Mouse (Mus musculus) ovary, postnatal 14 days (tissue): ENCODE data around the gene Prr5.

Experiments used
- DNase-seq: peaks from one replicate; pipeline ENCODE4 v3.0.0; 2022; ENCODE audit warnings: low spot score

Prr5 gene

DNA sequence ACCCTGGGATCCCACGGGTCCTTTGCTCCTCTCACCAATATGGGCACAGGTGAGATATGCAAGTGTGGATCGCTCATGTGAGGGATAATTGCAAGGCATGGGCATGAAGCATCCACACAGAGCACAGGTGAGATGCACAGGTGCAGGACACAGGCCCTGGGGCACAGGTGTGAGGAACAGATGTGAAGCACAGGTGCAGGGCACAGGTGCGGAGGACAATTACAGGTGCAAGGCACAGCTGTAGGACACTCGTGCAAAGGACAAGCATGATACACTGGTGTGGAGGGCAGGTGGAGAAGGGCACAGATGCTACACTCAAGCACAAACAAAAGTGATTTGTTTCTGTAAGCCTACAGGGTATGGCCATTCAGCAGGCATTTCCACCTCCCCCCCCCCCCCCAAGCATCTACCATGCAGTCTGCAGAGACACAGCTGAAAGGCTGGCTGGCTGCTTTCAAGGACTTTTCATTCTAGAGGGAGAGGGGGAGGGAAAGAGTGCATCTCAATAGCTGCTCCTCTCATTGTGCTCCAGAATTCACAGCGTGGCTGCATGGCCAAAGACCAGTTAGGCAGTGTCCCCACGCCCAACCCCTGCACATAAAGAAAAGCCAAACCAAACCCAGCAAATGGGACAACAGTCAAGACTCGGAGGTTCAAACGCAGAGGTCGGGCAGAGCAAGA is 11.9 kb upstream of the Prr5 start:
- DNase-seq: no peak

DNA sequence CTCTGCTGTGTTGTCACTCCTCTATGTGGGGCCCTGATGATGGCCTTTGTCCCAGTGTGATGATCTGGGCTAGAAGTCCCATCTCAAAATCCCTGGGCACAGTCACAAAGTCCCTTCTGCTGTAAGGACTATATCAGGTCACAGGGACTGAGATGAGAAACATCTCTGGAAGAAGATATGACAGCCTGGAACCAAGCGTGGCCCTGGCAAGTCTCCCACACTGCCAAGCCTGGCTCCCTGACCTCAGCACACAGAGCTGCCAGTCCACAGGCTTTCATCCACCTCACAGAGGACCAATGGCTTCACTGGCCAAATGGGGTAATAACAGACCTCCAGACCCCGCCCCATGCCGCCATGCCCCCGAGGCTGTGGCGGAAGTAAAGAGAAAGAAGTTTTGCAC is 10.8 kb upstream of the Prr5 start:
- DNase-seq: no peak

DNA sequence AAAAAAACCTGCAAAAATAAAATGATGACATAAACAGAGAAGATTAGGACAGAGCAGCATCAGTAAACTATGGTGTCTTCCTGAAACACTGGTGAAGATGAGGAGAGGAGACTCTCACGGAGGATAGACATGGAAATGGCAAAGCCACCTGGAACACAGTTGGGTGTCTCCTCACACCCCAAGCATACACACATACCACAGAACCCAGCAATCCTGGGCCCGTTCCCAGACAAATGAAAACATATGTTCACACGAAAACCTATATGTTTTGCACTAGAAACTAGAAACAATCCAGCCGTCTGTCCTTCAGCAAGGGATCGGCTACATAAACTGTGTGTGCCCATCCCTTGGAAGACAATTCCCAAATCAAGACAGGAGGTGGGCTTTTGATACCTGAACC is 9.6 kb upstream of the Prr5 start:
- no peak for DNase-seq

DNA sequence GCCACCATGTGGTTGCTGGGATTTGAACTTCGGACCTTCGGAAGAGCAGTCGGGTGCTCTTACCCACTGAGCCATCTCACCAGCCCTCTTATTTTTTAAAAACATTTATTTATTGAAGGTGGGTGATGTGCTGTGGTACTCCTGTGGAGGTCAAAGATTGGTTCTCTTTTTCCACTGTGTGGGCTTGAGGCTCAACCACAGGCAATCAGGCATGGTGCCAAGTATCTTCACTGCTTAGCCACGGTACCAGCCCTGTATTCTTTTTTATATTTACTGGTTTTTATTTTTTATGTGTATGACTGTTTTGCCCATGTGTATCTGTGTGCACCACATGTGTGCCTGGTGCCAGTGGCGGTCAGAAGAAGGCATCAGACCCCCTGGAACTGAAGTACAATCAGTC is 8.1 kb upstream of the Prr5 start:
- DNase-seq: no peak

DNA sequence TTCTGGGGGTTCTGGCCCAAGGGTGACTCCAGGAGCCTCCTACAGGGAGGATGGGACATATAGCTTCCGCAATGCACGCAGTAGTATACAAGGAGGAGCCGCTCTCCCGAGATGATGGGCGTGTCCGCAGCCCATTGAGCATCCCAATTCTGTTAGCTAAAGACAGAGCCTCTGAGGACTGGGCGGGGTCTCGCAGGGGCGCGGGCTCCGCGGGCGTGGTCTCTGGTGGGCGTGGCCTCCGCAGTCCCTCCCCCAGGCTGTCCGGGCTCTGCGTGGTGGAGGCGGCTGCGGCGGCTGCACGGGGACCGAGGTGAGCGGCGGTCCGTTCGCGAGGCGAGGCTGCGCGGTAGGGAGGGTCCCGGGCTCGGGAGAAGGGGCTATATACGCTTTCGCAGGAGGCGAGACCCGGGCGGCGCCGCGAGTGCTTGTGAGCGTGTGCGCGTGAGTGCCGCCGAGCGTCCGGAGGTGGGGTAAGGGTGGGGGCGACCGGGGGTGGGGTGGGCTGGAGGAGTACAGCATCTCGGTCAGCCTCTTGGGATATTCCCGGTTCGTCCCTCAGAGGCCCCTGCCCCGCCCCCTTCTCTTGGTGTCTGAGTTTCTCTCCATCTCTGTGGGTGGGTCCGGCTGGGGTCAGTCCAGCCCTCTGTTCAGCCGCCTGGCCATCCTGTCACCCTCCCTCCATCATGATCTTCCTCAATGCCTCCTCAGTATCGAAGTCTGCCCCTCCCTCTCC is 6.3 kb upstream of the Prr5 start:
- DNase-seq: peak; percentile 73

DNA sequence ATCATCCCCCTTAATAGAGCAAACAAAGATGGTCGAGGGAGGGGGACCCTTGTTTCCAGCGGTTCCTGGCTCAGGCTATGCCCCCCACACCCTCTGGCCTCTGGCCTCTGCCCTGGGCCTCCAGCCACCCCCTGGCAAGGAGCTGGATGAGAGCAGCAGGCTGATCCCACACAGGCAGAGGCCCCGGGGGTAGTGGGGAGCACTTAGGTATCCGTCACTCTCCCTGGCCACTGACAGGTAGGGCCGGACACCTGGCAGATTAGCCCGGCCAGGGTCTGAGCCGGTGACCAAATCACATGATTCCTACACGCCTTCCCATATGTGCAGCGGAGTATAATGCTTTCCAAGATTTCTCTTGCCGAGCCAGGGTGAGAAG is 5.7 kb upstream of the Prr5 start:
- no peak for DNase-seq

DNA sequence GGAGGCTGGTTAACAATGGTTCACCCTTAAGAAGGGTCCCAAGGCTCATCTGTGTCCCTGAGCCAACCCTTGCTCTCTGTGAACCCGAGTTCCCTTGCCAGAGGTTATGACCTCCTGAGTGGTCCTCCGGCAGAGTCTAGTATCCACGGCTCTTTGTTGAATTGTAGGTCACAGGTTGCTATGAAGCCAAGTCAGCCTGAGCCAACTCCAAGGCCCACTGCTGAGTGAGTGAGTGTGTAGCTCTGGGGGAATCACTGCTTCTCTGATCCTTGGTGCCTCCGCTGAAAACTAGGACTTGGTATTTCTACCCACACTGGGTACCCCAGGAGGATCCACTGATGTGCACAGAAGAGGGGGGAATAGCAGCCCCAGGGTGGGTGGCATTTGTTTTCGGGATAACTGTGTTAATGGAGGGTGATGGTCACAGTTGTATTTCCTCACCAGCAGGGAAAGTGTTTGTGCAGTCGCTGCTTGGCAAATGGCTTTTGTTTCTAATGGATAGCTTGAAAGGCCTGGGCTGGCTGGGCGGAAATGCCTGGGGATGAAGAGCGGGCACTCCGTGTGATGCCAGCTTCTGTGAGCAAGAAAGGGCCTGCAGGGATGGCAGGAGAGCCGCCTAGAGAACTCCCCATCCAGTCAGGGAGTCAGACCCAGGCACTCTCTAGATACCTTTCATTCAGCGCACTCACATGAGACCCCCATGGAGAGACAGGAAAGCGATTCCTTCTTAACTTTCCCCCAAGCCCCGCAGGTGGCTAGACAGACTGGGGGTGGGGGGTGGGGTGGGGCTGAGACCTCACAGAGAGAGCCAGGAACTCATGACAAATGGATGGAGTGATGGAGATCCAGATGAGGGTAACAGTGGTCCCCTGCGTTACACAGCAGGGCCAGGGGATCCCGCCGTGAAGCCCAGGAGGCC is 4.6 kb upstream of the Prr5 start:
- no peak for DNase-seq

DNA sequence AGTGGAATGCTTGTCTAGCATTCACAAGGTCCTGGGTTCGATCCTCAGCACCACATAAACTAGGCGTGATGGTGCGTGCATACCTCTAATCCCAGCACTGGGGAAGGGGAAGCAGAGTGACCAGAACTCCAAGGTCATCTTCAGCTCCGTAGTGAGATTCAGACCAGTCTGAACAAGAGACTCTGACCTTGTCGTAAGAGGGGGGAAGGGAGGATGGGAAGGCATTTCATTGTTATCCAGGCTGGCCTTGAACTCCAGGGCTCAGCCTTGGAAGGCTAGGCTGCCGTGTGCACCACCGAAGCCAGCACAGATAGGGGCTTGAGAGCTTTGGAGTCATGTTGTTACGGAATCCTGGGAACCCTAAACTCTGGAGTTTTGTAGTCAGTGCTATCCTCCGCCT is 3.8 kb upstream of the Prr5 start:
- no peak for DNase-seq

DNA sequence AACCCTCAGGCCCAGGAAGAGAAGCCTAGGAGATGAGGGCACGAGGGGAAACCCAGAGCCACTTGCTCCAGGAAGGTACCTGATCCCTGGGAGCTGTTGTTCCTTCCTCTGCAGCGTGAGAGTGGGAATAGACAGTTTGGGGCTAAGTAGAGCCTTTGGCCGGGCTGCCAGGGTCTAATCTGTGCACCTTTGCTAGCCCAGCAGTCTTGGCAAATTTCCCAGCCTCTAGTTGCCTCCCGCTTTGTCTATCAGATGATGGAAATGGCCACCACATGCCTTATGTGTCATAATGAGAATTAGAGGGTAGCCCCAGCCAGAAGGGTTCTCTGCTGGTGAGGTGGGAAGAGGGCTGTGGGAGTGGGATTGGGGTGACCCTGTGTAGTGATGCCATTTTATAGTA is 3.4 kb upstream of the Prr5 start:
- DNase-seq: no peak

DNA sequence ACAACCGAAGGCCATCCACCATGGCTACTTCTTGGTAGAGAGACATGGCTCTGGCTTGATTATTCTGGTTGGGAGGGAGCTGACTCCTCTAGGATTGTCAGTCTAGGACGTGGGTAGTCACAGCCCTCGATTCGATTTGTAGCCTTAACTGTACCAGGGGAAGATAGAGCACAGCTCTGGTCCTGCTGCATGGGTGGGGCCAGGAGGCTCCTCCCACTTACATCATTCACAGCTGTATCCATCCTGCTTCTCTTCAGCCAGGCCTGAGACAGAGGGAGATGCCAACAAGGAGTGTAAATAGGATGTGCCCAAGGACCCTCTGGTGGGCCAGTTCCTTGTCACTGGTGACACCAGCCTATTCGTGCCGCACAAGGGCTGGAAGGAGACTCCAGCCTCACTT is 1.8 kb upstream of the Prr5 start:
- no peak for DNase-seq

DNA sequence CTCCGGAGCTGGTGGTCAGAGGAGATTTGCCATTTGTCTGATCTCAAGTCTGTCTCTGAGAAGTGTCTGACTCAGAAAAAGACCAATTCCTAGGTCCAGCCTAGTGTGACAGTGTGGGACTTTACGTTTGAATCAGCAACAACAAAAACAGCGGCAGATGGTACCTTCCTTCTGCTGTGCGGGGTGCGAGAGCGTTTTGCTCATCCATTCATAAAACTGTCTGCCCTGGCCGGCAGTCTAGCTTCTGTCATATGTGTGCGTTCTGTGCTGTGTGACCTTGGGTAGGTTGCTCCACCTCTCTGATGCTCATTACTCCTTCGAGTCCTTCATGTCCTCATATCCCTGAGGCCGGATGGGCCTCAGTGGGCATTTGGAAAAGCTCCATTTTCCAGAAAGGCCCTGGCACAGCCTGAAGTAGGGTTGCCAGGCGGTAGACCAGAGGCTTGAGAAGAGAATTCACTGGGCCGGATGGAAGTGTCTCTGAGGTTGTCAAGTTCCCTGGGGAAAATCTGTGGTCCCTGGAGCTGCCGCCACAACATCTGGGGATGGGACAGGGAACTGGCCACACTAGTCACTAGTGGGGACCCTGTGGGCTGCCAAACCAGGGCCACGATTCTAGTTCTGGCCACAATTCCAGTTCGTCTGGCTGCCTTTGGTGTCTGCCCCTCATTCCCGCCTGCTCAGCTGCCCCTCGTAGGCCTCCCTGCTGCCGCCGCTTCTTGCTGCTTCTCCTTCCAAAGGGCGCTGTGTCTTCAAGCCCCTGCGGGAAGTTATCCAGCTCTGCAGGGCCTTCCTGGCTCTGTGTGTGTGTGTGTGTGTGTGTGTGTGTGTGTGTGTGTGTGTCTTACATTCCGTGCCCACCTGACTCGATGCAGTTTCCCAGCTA is 594 bp downstream of the Prr5 start:
- no peak for DNase-seq

DNA sequence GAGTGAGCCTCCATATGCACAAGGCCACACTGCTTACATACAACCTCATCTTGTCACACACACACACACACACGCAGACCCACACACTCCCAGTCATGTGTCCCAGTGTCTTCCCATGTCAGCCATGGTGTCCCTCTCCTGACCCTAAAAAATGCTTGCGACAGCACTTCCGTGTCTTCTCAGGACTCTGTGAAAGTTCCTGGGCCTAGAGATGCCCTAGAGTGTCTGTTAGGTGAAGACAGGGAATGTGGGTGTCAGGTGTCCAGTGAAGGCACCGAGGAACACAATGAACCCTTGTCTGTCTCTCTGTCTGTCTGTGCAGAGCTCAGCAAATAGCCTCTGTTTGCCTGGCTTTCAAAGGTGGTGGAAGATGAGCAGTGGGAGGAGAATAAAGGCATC is 1.2 kb downstream of the Prr5 start:
- no peak for DNase-seq

DNA sequence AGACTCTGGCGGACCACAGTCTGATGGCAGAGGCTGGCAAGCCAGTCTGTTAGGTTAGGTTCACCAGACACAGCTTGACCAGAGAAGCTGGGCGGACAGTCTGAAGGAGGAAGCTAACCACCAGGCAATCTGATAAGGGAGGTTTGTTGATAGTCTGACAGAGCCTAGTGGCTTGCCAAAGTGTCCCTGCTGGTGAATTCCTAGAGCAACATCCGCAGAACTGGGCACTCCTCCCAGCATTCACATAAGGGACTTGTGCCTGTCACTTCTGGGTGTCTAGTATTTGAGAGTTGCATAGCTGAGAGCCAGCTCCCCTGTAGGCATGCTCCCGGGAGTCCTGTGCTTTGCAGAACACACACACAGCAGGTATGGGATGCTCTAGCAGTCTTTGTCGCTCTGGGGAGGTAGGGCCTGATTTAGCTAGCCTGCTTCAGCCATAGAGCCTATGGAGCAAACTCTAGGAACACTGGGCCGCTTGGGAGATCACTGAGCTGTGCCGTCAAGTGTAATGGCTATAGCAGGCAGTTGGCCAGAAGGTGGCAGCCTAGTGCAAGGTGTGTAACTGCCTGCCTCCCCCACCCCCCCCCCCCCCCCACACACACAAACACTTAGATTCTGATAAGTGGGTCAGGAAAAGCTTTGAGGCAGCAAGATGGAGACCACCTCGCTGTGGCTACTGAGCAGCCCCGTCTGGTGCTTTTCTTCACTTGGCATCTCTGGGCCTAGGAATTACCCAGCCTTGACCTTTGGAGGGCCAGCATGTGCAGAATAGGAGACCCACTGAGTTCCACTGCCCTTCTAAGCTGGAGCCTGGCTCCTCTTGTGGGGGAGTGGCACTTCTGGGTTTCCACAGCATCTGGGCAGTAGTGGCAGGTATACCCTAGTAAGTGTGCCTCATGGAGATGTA is 2.2 kb downstream of the Prr5 start:
- DNase-seq: no peak

DNA sequence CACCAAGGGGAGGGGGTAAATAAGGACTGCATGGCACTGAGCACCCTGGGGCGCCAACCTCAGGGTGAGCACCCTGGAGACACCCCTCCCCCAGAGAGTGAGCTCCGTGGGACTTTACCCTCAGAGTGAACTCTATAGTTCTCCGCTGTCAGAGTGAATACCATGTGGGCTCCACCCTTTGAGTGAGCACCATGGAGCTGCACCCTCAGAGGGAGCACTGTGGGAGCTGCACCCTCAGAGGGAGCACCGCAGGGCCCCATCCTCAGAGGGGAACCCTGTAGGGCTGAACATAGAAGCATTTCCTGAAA is 2.8 kb downstream of the Prr5 start:
- DNase-seq: no peak

DNA sequence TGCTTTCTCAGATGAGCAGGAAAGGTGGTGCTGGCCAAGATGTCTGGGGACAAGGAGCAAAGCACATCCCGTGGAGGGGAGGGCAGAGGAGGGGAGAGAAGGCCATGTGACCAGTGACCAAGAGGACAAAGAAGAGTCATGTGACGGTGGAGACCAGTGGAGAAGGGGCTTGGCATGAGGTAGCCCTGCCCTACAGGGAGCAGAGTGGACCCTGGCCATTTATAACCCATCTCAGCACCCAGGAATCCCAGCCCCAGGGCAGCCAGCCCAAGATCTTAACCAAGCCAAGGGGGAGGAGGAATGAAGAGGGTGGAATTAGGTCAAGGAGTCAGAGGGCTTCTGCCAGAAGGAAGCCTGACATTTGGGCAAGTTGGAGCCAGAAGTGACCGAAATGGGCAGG is 3.2 kb downstream of the Prr5 start:
- no peak for DNase-seq

DNA sequence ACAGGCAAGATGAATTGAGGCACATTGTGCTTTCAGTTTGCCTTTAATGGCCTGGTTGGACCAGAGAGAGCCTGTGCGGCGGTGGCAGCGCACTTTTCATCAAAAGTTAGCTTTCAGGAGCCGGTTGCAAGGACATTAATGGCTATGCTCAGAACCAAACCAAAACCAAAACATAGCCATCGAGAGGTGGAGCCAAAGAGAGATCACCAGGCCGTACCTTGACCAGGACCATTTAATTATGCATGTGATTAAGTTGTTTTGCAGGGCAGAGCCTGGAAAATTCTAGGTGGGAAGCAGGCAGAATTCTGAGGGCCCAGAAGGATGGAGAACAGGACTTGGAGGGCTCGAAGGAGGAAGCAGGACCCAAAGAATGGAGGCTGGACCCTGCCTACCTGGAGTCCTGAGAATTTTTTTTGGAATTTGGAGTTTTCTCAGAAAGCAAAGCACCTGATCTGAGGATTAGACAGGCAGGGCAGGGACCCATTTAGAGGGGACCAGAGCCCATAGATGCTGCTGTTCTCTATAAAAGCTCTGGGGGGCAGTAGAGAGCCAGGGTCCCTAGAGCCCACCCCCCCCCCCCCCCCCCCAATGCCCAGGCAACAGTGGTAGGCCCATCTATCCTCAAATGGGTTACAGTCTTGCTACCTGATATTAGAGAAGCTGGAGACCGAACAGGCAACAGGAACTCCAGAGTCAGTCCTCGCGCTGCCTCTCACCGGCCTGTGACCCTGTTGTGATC is 5.1 kb downstream of the Prr5 start:
- no peak for DNase-seq

DNA sequence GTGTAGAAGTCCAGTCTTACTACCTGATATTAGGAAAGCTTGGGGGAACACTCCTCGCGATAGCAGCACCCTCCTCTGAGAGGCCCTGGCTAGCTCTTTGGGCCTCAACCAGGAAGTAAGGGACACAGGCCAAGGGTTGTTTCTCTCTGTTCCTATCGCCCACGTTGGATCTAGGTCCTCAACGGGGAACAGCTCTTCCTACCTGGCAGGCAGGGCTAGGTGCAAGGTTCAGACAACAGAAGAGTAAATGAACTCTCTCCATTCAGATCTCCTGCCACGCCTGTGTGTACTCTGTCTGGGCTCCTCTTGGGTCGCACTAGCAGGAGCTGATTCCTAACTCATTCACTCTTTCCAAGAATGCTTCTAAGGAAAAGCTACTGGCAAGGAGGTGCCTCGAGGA is 5.9 kb downstream of the Prr5 start:
- no peak for DNase-seq

DNA sequence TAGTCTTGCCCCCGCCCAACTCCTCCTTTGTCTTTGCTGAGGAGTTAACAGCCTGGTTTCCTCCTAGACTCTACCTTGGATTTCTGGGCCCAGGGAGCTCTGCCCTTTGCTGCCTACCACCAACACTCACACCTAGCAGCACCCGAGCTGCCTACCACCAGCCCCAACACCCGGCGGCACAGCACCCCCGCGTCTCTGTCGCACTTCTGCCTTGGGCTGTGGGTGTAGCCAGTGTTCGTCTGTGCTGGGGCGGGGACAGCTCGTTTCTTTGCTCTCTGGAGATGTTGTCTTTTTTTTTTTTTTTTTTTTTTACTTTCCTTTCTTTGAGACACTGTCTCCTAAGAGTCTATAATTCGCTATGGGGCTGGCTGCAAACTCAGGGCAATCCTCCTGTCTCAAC is 8.5 kb downstream of the Prr5 start:
- no peak for DNase-seq

DNA sequence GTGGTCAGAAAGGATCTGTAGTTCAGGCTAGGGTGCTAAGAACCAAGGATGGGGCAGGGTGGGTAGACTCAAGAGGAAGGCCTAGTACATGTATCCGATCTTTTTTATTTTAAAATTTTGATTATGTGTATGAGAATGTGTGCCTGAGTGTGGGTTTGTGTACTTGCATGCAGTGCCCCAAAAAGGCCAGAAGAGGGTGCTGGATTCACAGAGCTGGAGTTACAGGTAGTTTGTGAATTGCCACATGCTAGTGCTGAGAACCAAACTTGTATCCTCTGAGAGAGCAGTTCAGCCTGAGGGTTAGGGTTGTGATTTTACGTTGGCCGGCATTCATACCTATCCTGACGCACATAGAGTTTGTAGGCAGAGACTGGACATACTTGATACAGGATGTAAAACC is 9.7 kb downstream of the Prr5 start:
- DNase-seq: no peak

DNA sequence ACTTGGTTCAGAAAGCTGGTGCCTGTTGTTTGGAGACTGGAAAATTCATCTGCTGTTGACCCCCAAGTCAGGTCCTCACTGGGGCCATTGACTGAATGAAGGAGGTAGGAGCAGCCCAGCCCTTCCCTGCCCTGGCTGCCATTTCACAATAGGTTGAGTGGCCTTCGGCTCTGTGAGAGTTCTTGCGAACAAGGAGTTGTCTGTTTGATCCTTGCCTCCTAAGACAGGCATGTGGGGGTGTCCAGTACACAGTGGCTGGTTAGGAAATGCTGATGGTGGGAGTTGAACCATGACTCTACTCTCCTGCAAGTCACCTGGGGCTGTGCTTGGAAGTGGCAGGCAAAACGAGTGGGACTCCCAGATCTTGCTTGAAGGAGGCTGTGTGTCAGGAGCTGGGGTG is 10.4 kb downstream of the Prr5 start:
- no peak for DNase-seq
